Comparison of ENCODE assay signal across 8 mouse cellular contexts in genomic region chr2:136050793-136051615, GRCm38 (mm10). TPM values are rescaled to one million over a fixed set of nuclear protein-coding genes. Genes with fewer than 3 reads are reported as not detected.
A peak's percentile ranks its signal among the peaks of the same experiment; 100 is the strongest.
DNase-seq lines count a peak whose midpoint lies in the region; ATAC-seq lines count a peak whose summit lies in the region.

No protein-coding gene starts in this region.

- no peaks in the 10 kb centered on the region for H3K36me3 ChIP-seq in intestine, embryonic 16.5 days (ENCODE audit: control insufficient read depth, insufficient read depth, low read length)
- no peaks in the 10 kb centered on the region for H3K36me3 ChIP-seq in neural tube, embryonic 14.5 days (ENCODE audit: control insufficient read depth, insufficient read depth, low read length)

- H3K4me2 ChIP-seq in intestine, embryonic 16.5 days (ENCODE audit: low read depth, low read length) = peak overlapping the region; percentile 2; the same call in 1 of the 2 replicates
- peak overlapping the region; percentile 57 for H3K4me2 ChIP-seq in neural tube, embryonic 14.5 days (ENCODE audit: low read depth, low read length)

- H3K4me3 ChIP-seq in intestine, embryonic 16.5 days (ENCODE audit: low read length) = no peak overlapping the region
- peak overlapping the region; percentile 31 for H3K4me3 ChIP-seq in neural tube, embryonic 14.5 days (ENCODE audit: low read depth, low read length)

- DNase-seq in frontal cortex, postnatal 25 days (ENCODE audit: low spot score in 2 of 2) = no peak
- DNase-seq in right cerebral cortex, postnatal 25 days = peak; percentile 51
- DNase-seq in right cerebral cortex, postnatal 14 days = no peak
- DNase-seq in spleen, adult 18-20 months = no peak
- DNase-seq in urinary bladder, postnatal 4 days (ENCODE audit: low spot score in 2 of 2) = no peak

- no peak overlapping the region for H3K9ac ChIP-seq in intestine, embryonic 16.5 days (ENCODE audit: low read depth, low read length)
- peak overlapping the region; percentile 68 for H3K9ac ChIP-seq in neural tube, embryonic 14.5 days (replicated peaks; ENCODE audit: low read depth, low read length)

- no peak overlapping the region for H3K27ac ChIP-seq in intestine, embryonic 16.5 days (ENCODE audit: low read length)
- H3K27ac ChIP-seq in neural tube, embryonic 14.5 days (ENCODE audit: low read depth, low read length) = peak overlapping the region; percentile 91

- 0 out of 2 replicates have a peak, but pooled peaks cover 3% of the 10 kb centered on the region for H3K27me3 ChIP-seq in intestine, embryonic 16.5 days (replicated peaks; ENCODE audit: control insufficient read depth, insufficient read depth, low read length)
- no peaks in the 10 kb centered on the region for H3K27me3 ChIP-seq in neural tube, embryonic 14.5 days (ENCODE audit: control insufficient read depth, insufficient read depth, low read length)

- ATAC-seq in frontal cortex, adult (ENCODE audit: low TSS enrichment) = peak; percentile 66
- ATAC-seq in intestine, embryonic 16.5 days = no peak
- ATAC-seq in neural tube, embryonic 14.5 days (ENCODE audit: low read depth) = peak; percentile 89

- 15% methylated on average over 27 of the region's 27 CpGs for WGBS in intestine, embryonic 16.5 days
- WGBS in neural tube, embryonic 14.5 days = 11% methylated on average over 27 of the region's 27 CpGs

- no peaks in the 10 kb centered on the region for H3K9me3 ChIP-seq in intestine, embryonic 16.5 days (ENCODE audit: control insufficient read depth, low read length)
- H3K9me3 ChIP-seq in neural tube, embryonic 14.5 days (ENCODE audit: control insufficient read depth, low read length) = no peaks in the 10 kb centered on the region

- no peaks in the 10 kb centered on the region for H3K4me1 ChIP-seq in intestine, embryonic 16.5 days (ENCODE audit: control insufficient read depth, insufficient read depth, low read length)
- peaks cover 3% of the 10 kb centered on the region; the same call in 1 of the 2 replicates for H3K4me1 ChIP-seq in neural tube, embryonic 14.5 days (ENCODE audit: control insufficient read depth, insufficient read depth, low read length)

RNA-seq across cellular contexts. Expression of gene Lamp5, which starts 1.0 kb away (rescaled TPM):
- not detected in 2 replicates for polyA plus RNA-seq in intestine, embryonic 16.5 days (2015; fragmentation: Nextera tagmentation; extraction: Ambion mirVana)
- polyA plus RNA-seq in neural tube, embryonic 14.5 days (2014; fragmentation: Nextera tagmentation; extraction: Ambion mirVana) = 351 and 352 TPM in 2 replicates

Comparison
In these comparisons a context has a peak if more than half of its experiments do, and no peak if none do; other contexts are left out.
1. RNA of gene Lamp5, which starts 1.0 kb away (polyA plus RNA-seq): 351 to 352 TPM in neural tube, embryonic 14.5 days; not detected in intestine, embryonic 16.5 days; every median in the first group is over 100 times any median in the second.